Mouse (Mus musculus): ENCODE data around the gene Pipox.

DNA sequence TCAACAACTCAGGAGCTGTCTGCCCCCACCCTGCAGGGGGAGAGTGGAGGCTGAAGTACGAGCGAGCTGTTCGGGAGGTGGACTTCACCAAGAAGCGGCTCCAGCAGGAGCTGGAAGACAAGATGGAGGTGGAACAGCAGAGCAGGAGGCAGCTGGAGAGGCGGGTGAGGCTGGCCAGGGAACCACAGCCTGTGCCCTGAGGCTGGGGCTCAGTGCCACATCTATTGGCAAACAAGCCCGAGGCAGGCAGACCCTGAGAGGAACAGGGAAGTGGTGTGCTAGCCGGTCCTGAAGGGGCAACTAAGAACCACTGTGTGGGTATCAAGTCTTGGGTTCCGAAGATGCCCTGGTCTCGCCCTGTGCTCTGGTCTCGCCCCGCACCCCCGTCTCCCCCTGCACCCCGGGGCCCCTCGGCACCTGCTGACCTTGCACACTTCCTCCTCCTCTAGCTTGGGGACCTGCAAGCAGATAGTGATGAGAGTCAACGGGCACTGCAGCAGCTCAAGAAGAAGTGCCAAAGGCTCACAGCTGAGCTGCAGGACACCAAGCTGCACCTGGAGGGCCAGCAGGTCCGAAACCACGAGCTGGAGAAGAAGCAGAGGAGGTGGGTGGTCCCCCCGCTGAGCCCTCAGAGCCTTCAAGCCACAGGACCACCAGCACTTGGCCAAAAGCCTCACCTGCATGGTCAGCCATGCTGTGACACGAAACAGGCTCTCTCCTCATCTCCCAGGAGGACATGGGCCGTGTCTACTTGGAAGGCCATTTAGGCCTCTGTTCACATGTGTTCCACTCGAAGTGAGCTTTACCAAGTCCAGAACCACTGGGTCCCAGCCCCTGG lies 50.6 kb downstream of the Pipox start:
- TF ChIP-seq CTCF (IDR thresholded peaks at IDR 0.05; ENCODE audit: borderline replicate concordance, extremely low read depth, insufficient read depth, insufficient read length), result no peak
- TF ChIP-seq POLR2A (IDR thresholded peaks at IDR 0.05; ENCODE audit: borderline replicate concordance, extremely low read depth, insufficient read depth, insufficient read length, poor library complexity, severe bottlenecking), result no peak

Data from brain, embryonic 14.5 days (tissue).